Mouse (Mus musculus) c-Kit-positive CD71-positive TER-119-positive erythroid progenitor cells, embryonic 14.5 days (primary cell): ENCODE measurements around the gene Scn3b.

Experiments
- DNase-seq: peaks from one replicate; pipeline ENCODE4 v3.0.0-alpha.2; 2013; ENCODE audit warnings: low spot score

Scn3b gene

DNA sequence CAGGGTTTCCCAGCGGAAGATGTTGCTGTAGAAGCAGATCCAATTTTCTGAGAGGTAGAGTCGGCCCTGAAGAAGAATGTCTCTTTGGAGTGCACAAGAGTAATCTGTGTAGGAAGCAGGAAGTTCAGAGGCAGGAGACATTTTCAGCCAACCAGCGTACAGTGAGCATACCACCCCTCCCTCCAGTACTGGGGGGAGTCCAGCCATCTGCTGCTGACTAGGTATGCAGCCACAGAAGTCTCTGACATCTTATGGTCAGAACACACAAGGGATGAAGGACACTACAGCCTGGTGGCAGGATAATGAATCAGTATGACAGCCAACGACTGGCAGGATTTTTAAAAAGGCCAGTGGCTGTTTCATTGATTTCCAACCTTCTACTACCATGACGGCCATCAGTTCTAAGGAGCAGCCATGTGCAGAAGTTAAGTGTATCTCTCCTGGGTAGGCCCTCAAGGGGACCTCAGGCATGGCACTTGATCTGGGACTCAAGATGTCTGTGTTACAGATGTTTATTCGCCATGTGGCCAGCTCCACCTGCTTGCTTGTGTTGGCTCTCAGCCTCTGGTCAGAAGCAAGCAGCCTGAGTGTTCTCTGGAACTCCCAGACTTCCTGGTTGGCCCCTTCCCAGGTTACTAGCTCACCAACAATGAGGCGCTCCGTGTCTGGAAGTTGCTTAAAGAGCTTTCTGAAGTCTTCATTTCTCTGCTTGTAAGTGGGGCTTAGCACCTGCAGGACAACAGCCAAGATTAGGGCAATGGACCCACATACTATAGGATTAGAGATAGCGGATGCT lies 48.0 kb downstream of the Scn3b start:
- no peak for DNase-seq

DNA sequence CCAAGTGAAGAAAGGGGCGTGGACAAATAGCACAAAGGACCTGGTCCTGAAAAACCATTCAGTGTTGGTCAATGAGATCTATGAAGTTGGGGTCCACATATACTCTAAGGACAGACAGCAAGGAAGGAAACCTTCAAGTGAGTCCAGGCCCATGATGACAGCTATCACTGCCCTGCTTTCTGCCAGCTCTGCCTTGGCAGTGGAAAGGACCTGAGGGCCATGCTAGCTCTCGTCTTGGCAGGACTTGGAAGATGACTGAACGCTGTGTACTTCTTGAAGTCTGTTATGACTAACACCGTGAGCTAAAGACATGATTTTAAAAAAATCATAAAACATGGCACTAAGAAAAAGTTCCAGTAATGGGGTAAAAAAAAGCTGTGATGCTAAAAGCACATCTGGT lies 48.7 kb downstream of the Scn3b start:
- no peak for DNase-seq

DNA sequence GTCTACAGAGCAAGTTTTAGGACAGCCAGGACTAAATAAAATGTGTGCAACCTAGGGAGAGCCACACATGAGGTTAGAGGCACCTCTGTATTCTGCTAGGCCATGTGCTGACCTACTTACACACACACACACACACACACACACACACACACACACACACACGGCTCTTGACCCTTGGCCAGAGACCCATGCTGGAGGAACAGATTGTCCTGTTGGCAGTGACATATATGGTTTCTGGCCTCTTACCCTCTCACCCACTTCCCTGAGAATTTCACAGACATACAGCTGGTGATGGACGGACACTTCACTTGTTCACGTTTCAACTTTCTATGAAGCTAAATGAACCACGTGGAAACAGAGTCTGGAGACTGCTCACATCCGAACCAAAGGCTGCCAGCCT lies 49.8 kb downstream of the Scn3b start:
- no peak for DNase-seq

DNA sequence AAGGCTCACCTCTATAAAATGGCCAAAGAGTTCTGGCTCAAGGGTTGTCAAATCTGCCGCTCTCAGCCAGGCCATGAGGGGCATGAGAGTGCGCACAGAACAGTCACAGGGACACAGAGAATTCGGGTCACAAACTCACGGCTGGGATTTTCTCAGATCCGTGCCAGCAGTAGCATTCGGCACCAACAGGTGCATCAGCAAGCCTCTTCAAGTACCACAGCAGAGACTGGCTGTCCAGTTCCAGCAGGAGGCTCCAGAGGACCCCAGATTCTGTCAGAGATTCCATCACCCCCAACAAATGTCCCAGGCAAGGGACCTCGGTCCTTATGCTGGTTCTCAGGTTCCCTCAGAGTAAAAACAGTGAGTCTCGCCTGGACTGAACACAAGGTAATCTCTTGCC lies 51.4 kb downstream of the Scn3b start:
- no peak for DNase-seq

DNA sequence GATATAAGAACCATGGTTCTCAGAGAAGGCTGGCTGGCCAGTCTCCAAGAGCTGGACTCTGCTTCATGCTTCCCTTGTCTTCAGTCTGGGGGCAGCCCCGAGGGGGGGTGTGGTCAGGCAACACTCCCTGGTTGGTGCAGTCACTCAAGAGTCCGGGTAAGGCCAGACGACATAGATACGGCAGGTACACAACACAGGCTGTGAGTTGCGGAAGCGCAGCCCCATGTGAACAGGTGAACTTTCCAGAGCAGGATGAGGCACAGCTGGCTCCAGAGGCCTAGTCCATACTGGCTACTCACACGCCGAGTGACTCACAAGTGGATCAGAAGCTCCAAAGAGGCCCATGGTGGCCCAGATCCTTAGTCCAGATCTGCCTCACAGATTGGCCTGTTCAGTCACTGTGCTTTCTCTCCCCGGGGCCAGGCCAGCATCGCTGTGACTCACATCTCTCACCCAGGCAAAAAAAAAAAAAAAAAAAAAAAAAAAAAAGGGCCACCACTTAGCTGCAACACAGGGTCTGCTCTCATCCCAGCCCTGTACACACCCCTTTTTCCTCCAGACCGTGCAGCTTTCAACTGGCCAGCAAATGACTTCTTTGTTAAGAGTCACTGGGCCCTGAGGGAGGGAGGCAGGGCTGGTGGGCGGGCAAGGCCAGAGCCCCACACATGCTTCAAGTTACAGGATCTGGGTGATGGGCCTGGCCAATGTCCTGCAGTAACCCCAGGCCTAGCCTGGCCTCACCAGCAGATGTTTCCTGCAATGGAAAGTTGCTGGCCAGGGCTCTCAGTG lies 52.1 kb downstream of the Scn3b start:
- DNase-seq = no peak

DNA sequence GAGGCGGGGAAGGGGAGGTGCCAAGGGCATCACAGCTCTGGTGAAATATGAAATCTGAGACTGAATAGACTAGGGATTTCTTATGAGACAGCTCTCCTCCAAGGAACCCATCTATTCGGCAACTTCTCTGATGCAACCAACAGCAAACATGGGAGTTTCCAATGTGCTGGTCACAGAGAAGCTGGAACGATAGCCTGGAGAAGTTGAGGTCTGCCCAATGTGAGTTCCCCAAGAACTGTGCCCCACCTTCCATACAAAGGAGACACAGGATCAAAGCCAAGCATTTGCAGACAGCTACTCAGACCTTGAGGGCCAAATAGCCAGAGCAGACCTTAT lies 52.6 kb downstream of the Scn3b start:
- DNase-seq = no peak

DNA sequence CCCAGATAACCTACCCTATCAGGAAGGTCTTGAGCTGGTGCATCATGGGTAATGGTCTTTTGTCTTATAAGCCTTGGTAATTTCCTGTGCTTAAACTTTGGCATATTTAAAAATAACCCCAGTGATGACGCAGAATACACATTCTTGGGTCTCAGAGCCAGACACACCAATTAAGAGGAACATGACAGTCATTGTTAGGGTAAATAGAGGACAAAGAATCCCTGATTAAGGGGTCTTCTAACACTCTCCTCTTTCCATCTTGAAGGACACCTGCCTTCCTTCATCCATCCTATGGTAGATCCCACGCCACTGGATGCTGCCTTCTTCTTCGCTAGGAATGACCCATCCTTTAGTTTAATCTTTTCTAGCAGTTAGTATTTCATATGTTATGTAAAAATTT lies 53.4 kb downstream of the Scn3b start:
- DNase-seq = no peak

DNA sequence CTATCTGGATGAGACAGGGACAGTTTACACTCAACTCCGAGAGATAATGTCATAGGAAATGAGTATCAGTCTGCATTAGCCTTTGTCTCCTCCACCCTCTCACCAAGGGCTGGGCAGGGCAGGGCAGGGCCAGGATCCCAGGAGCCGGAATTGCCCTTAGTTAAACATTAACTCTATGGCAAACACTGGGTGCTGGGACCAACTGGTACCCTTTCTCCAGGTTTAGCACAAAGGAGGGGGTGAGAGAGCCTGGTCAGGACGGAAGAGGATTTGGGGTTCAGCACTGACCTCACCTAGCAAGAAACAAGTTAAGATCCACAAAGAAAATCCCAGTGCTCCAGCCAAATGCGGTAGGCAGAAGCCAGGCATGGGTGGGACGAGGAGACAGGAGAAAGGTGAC lies 54.2 kb downstream of the Scn3b start:
- DNase-seq = no peak

DNA sequence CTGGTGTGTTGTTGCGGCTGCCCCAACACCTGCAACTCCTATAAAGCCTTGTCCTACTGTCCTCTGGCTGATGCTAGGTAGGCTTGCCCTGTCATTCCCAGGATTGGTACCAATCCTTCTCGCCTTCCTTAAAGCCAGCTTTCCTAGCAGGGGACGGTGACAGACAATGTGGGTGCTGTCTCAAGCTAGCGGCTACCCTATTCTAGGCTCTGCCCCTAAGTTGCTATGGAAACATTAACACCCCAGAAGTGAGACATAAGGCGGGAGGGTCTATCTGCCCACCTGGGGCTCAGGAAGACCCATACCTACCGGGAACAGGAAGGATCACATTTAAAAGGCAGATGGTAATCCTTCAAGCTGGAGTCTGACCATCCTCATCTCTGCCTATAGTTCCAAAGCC lies 54.8 kb downstream of the Scn3b start:
- DNase-seq = no peak

DNA sequence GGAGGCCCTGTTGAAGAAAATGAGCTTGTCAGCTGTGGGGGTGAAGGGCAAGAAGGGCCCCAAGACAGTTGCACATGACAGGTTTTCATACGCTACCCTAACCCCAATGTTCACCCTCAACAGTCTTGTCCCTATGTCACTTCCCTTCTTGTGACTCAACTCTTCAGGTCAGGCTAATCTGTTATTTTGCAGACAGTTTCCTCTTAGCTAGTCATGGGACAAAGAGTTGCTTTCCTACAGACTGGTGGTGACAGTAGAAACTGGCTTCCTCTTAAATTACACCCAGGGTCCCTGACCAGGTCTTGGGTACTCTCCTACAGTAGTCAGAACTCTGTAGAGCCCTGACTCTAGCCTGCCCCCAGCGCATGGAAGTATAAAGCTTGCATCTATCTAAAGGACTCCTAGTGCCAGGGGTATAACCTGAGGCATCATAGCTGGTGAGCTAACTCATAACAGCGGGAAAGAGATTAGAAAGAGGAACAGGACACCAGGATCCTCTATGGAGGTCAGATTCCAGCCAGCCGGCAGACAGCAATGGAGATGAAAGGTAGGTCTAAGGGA lies 55.3 kb downstream of the Scn3b start:
- DNase-seq = no peak

DNA sequence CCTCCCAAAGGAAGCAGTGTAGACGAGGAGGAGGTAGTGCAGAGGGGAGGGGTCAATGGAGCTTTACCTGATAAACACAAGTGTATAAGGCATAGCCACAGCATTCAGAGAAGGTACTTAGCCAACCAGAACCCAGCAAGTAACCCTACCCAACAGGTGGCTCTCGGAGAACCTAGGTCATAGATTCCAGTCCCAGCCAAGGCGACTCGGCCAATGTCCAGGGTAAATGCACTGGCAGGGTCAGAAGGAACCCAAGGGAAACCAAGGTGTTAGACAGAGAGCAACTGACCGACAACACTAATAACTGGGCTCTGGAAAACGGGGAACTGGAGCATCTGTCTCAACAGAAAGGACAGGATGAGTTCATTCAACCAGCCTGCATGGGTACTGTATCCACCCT lies 55.8 kb downstream of the Scn3b start:
- DNase-seq = no peak

DNA sequence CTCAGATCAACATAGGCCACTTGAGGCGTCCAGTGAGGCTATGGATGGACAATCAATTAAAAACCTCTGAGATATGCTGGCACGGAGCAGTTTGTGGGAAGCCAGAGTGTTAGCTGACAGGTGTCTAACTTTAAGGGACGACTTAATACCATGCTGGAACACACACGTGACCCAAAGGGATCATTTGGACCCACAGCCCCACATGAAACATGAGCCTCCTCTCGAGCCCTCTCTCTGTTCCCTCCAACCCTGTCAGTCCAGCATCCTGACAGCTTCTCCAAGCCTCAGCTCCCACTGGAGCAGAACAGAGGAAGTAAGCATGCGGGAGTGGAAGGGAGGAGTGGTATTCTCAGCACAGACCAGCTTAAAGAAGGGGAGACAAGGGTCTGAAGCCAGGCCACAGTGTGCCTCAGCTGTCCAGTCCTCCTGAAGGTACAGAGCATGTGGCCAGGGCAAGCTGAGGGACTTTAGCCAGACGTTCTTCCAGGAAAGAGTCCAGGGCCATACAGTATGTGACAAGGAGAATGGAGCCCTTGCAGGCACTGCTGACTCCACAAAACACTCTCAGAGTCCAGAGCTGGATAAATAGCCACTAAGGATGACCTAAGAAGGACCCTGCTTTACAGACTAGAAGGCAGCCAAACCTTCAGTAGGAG lies 57.4 kb downstream of the Scn3b start:
- no peak for DNase-seq

DNA sequence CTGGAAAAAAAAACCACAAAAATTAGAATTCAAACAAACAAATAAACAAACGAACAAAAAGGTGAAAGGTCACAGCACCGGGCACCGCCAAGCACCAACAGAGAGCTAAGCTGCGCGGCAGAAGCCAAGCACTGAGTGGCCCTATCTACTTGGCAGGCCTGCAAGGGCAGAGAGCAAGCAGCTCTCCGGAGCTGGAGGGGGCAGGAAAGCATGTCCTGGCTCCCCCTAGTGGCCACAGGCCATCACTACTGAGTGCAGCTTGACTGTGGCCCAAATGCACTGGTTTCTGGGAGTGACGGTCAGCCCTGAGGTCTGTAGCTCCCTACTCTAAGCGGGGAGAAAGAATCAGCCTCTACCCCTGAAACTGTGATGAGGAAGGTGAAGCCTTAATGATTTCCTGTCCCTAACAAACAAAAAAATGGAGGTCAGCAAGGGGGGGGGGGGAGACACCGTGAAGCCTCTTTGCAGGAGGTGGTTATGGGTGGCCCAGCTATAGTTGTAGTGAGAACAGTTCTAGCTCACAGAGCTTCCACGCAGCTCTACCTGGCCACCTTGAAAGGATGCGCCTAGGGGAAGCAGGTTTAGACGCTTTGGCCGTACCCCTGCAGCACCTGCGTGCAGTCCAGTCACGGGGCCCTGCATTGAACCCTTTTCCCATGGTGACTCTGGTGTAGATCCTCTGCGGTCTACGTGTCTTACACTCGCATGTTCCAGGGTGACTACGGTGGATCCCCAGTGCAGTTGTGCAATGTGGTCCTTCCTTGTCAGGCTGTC lies 61.8 kb downstream of the Scn3b start:
- peak; percentile 53 for DNase-seq

DNA sequence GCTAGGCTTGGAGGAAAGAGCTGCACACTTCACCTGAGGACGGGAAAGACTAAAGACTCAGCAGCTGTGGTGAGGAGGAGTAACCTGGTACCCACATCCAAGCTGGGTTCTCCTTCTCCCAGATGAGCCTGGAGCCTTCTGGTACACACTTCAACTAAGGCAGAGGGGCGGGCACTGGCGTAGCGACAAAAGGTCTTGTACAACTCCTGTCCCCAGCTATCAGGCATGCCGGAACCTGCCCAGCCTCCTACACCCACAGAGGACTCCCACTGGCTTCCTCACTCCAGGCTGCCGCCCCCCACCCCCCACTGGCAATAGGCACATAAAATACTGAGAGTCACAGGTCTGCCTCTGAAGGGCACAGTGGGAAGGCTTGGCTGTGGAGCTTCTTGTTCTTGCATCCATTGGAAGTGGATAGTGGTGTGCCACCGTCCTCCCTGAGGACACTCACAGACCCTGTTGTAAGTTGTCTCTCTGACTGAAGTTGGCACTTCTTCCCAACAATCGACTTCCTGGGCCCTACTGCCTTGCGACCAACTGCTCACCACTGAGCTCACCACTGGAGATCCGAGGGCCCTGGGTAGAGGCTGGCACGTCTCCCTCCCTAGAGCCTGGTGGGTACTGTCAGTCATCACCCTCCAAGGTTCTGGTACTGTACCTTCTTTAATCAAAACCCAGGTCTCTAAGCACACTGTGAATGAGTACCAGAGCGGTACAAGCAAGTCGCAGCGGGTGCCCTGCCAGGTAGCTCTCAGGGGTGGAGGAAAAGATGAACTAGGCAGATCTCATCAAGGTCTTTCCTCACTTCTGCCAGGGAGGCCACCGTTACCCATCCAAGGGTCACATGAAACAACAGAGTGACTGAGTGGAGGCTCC lies 62.6 kb downstream of the Scn3b start:
- DNase-seq = no peak

DNA sequence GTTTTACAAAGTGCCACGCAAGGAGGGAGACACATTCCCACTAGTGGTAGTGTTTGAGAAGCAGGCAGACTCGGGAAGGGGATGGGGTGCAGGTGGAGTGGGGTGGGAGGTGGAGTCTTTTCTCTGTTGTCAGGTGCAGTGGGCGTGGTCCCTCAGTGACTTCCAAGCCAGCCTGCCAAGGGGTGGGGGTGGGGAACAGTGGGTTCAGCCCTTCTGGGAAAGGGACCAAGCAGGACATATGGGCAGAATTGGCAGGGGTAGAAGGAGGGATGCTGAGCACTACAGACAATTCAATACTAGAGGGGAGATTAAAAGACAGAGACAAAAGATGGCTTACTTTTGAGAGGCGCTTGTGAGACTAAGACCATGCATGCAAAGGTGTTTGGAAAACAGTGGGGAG lies 63.3 kb downstream of the Scn3b start:
- no peak for DNase-seq

DNA sequence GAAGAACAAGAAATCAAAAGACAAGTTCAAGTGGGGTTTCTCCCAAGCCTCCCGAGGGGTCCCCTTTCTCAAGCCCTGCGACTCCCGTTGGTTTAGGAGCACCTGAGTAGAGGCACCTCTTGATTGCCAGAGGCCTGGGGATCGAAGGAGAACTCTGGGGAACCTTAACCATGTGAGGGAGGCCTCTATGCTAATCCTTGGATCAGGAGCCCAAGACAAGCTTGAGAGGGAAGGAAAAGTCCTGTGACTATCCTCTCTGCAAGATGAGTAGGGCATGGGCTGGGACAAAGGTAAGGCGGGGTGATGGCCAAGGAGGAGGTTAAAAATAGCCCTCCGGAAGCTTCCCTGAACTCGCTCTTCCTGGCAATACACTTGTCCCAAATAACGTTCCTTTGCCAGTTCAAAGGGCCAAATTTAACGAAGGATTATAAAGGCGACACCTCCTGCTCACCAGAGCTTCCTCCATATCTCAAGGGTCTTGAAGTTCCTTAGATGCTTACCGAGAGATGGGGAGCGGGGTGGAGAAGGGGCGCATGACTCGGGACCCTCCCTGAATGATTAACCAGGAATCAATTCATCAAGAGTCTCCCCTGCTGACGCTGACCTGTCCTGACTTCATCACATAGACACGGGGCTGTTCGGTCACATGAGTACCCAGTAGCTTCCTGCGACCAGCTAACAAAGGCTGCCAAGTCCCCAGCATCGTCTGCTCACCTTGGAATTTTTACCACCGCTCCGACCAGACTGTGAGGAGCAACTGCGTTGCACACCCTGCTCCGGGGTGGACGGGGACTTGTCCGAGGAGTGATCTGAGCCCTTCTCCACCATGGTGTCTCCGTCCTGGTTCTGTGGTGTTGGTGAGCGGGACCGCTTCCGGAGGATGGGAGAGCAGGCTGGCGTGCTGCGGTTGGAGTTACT lies 64.0 kb downstream of the Scn3b start:
- DNase-seq = no peak

DNA sequence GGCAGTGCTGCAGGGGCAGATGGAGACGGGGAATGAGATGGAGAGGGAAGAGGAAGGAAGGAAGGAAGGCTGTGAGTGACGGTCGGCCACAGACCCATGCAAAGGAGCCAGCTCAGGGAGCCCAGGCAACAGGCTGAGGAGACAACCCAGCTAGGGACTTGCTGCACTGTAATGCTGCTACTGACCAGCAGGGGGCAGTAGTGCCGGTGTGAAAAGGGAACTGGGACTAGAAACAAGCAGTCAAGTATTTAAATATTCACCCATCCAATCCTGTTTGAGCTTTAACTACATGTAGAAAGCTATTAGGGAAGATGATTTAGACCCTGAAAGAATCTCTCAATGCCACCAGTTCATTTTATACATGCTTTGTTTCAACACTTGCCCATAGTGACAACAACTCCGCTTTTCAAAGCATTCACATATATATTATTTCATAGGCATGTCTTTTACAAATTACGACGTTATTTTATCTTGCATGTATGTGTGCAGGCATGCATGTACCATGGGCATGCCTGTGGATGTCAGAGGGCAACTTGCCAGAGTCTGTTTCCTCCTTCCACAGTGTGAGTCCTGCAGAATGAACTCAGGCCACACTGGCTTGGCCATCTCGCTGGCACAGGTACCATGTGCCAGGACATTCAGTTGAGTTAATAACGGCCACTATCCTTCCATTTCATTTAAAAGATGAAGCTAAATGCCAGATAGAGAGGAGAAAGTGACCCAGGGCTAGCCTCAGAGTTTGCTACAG lies 64.8 kb downstream of the Scn3b start:
- DNase-seq = peak; percentile 52

DNA sequence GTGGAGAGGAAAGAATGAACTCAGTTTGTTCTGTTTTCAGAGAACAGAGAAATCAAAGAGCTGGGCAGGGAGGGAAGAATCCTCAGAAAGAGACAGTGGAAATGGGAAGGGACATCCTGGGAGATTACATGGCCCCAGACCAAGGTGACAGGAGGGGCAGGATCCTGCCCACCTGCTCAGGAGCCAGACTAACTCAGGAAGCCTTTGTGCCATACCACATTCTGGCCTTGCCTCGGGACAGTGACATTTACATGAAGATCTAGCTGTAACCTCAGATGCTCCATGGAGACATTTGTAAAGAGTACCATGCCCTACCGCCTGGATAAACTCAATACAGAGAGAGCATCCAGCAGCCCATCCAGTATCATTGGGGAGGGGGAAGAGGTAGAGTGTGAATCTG lies 65.6 kb downstream of the Scn3b start:
- DNase-seq = no peak

DNA sequence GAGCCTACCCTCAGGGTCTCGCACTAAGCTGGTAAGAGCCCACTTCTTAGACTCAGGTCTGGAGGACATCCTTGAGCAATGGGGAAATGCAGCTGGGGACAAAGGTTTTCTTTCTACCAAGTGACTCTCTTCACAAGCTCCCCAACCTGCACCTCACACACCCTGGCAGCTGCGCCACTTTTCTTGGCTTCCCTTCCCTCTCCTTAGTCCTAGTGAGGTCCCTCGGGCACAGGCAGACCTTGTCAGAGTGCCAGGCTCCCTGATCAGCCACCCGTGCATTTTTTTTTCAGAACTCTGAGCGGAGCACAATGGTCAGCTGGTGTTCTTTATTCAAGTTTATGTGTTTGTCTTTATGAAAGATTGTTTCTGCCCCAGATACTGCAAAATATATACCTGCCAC lies 67.7 kb downstream of the Scn3b start:
- no peak for DNase-seq
